21 mouse cellular contexts compared by ENCODE assay signal in genomic region chr12:107372254-107372653, GRCm38 (mm10).
DNase-seq lines count a peak whose midpoint lies in the region; ATAC-seq and TF ChIP-seq lines count a peak whose summit lies in the region.
"Had no signal": no experiment of that assay in that cellular context is flagged by ENCODE, and none has a peak within 500 bp of the region (broad histone marks: within the 10 kb centered on the region; RNA-seq: fewer than 3 reads in every experiment).

No protein-coding gene starts in this region.

- H3K27me3 ChIP-seq in forebrain, embryonic 14.5 days (replicated peaks; ENCODE audit: control insufficient read depth, insufficient read depth, low read length), result no peaks in the 10 kb centered on the region
- H3K27me3 ChIP-seq in forebrain, embryonic 13.5 days, result no peaks in the 10 kb centered on the region
- no peaks in the 10 kb centered on the region for H3K27me3 ChIP-seq in hindbrain, postnatal 0 days (ENCODE audit: insufficient read depth, low read length)
- no peaks in the 10 kb centered on the region for H3K27me3 ChIP-seq in hindbrain, embryonic 14.5 days (ENCODE audit: control insufficient read depth, insufficient read depth, low read length)
- no peaks in the 10 kb centered on the region for H3K27me3 ChIP-seq in midbrain, embryonic 14.5 days (ENCODE audit: control insufficient read depth, insufficient read depth, low read length)
- no peaks in the 10 kb centered on the region for H3K27me3 ChIP-seq in midbrain, postnatal 0 days (ENCODE audit: insufficient read depth, low read length)
- H3K27me3 ChIP-seq in embryonic facial prominence, embryonic 15.5 days, result no peaks in the 10 kb centered on the region
- H3K27me3 ChIP-seq: embryonic facial prominence, embryonic 12.5 days; heart, embryonic 15.5 days; hindbrain, embryonic 13.5 days had no signal

- H3K27ac ChIP-seq in forebrain, embryonic 14.5 days (ENCODE audit: low read depth, low read length), result no peak overlapping the region
- H3K27ac ChIP-seq in forebrain, embryonic 13.5 days, result no peak overlapping the region
- H3K27ac ChIP-seq in hindbrain, postnatal 0 days, result no peak overlapping the region
- H3K27ac ChIP-seq in hindbrain, embryonic 14.5 days, result no peak overlapping the region
- no peak overlapping the region for H3K27ac ChIP-seq in midbrain, embryonic 14.5 days (replicated peaks; ENCODE audit: low read depth, low read length)
- no peak overlapping the region for H3K27ac ChIP-seq in midbrain, postnatal 0 days (ENCODE audit: low read depth, low read length)
- 0 out of 2 replicates have a peak overlapping the region, but pooled peaks have one; percentile 22 for H3K27ac ChIP-seq in embryonic facial prominence, embryonic 15.5 days (replicated peaks)
- H3K27ac ChIP-seq: embryonic facial prominence, embryonic 12.5 days; heart, embryonic 10.5 days; heart, embryonic 15.5 days; hindbrain, embryonic 13.5 days had no signal

- no peaks in the 10 kb centered on the region for H3K4me1 ChIP-seq in forebrain, embryonic 14.5 days (ENCODE audit: control insufficient read depth, insufficient read depth, low read length)
- no peaks in the 10 kb centered on the region for H3K4me1 ChIP-seq in forebrain, embryonic 13.5 days
- H3K4me1 ChIP-seq in hindbrain, postnatal 0 days (ENCODE audit: insufficient read depth, low read length), result no peaks in the 10 kb centered on the region
- H3K4me1 ChIP-seq in hindbrain, embryonic 14.5 days (replicated peaks; ENCODE audit: control insufficient read depth, insufficient read depth, low read length), result no peaks in the 10 kb centered on the region
- no peaks in the 10 kb centered on the region for H3K4me1 ChIP-seq in midbrain, embryonic 14.5 days (ENCODE audit: control insufficient read depth, insufficient read depth, low read length)
- no peaks in the 10 kb centered on the region for H3K4me1 ChIP-seq in midbrain, postnatal 0 days (ENCODE audit: insufficient read depth, low read length)
- H3K4me1 ChIP-seq in embryonic facial prominence, embryonic 15.5 days, result peaks cover 14% of the 10 kb centered on the region
- H3K4me1 ChIP-seq: embryonic facial prominence, embryonic 12.5 days; heart, embryonic 15.5 days; hindbrain, embryonic 13.5 days had no signal

- ATAC-seq in forebrain, embryonic 14.5 days, result no peak
- no peak for ATAC-seq in forebrain, embryonic 13.5 days
- ATAC-seq in hindbrain, postnatal 0 days, result no peak
- ATAC-seq in hindbrain, embryonic 14.5 days (ENCODE audit: low FRiP score), result no peak
- no peak for ATAC-seq in midbrain, embryonic 14.5 days (ENCODE audit: low FRiP score, low TSS enrichment)
- no peak for ATAC-seq in midbrain, postnatal 0 days (ENCODE audit: low FRiP score)
- ATAC-seq in embryonic facial prominence, embryonic 15.5 days (ENCODE audit: insufficient number of reproducible peaks, low FRiP score, low TSS enrichment, low read depth), result peak; percentile 69; the same call in 1 of the 2 replicates
- ATAC-seq: intestine, postnatal 0 days had no signal

- DNase-seq in forebrain, embryonic 14.5 days (ENCODE audit: low spot score), result peak; percentile 55
- DNase-seq in hindbrain, postnatal 0 days (ENCODE audit: low spot score), result peak; percentile 12
- no peak for DNase-seq in hindbrain, embryonic 14.5 days (ENCODE audit: low spot score)
- peak; percentile 16 for DNase-seq in midbrain, embryonic 14.5 days
- no peak for DNase-seq in midbrain, postnatal 0 days (ENCODE audit: low spot score)
- no peak for DNase-seq in left cerebral cortex, postnatal 14 days (ENCODE audit: low spot score in 2 of 2)
- DNase-seq: adrenal gland, adult 2 months; adrenal gland, postnatal 25 days; cerebellum, adult 11 months; cerebellum, adult 9-10 months; embryo, embryonic 11 days; gastrocnemius, postnatal 36 days; heart, adult 18-20 months; heart, postnatal 14 days had no signal

- TF ChIP-seq CTCF in hindbrain, postnatal 0 days (IDR thresholded peaks at IDR 0.05; ENCODE audit: low read depth), result no peak
- no peak for TF ChIP-seq CTCF in midbrain, postnatal 0 days (IDR thresholded peaks at IDR 0.05)

- 50% methylated on average over 7 of the region's 7 CpGs for WGBS in forebrain, embryonic 14.5 days
- WGBS in forebrain, embryonic 13.5 days, result 75% methylated on average over 7 of the region's 7 CpGs
- WGBS in hindbrain, postnatal 0 days, result 57% methylated on average over 7 of the region's 7 CpGs
- WGBS in hindbrain, embryonic 14.5 days, result 82% methylated on average over 7 of the region's 7 CpGs
- 66% methylated on average over 7 of the region's 7 CpGs for WGBS in midbrain, embryonic 14.5 days
- WGBS in midbrain, postnatal 0 days, result 61% methylated on average over 7 of the region's 7 CpGs
- WGBS in embryonic facial prominence, embryonic 15.5 days, result 27% methylated on average over 7 of the region's 7 CpGs

- H3K4me2 ChIP-seq in forebrain, embryonic 14.5 days (ENCODE audit: low read length), result no peak overlapping the region
- H3K4me2 ChIP-seq in forebrain, embryonic 13.5 days, result no peak overlapping the region
- no peak overlapping the region for H3K4me2 ChIP-seq in hindbrain, postnatal 0 days (ENCODE audit: low read depth, low read length)
- H3K4me2 ChIP-seq in hindbrain, embryonic 14.5 days (replicated peaks), result no peak overlapping the region
- H3K4me2 ChIP-seq in midbrain, embryonic 14.5 days (ENCODE audit: low read length), result no peak overlapping the region
- no peak overlapping the region for H3K4me2 ChIP-seq in midbrain, postnatal 0 days (ENCODE audit: low read depth, low read length, poor library complexity, severe bottlenecking)
- 0 out of 2 replicates have a peak overlapping the region, but pooled peaks have one; percentile 19 for H3K4me2 ChIP-seq in embryonic facial prominence, embryonic 15.5 days (replicated peaks)
- H3K4me2 ChIP-seq: embryonic facial prominence, embryonic 12.5 days; heart, embryonic 15.5 days; hindbrain, embryonic 13.5 days had no signal

- intact Hi-C loops in left cerebral cortex, postnatal 14 days (cut with DNase I), result no loop called here

- no peaks in the 10 kb centered on the region for H3K36me3 ChIP-seq in forebrain, embryonic 14.5 days (ENCODE audit: control insufficient read depth, insufficient read depth, low read length)
- no peaks in the 10 kb centered on the region for H3K36me3 ChIP-seq in forebrain, embryonic 13.5 days (ENCODE audit: poor library complexity, severe bottlenecking)
- no peaks in the 10 kb centered on the region for H3K36me3 ChIP-seq in hindbrain, postnatal 0 days (ENCODE audit: insufficient read depth, low read length)
- no peaks in the 10 kb centered on the region for H3K36me3 ChIP-seq in hindbrain, embryonic 14.5 days (replicated peaks; ENCODE audit: control insufficient read depth, insufficient read depth)
- H3K36me3 ChIP-seq in midbrain, embryonic 14.5 days (ENCODE audit: control insufficient read depth, insufficient read depth, low read length), result no peaks in the 10 kb centered on the region
- no peaks in the 10 kb centered on the region for H3K36me3 ChIP-seq in midbrain, postnatal 0 days (ENCODE audit: insufficient read depth, low read length)
- no peaks in the 10 kb centered on the region for H3K36me3 ChIP-seq in embryonic facial prominence, embryonic 15.5 days
- H3K36me3 ChIP-seq: embryonic facial prominence, embryonic 12.5 days; heart, embryonic 10.5 days; heart, embryonic 15.5 days; hindbrain, embryonic 13.5 days had no signal

- H3K9me3 ChIP-seq in forebrain, embryonic 14.5 days (replicated peaks; ENCODE audit: control insufficient read depth, low read length), result no peaks in the 10 kb centered on the region; the same call in 1 of the 2 replicates
- no peaks in the 10 kb centered on the region for H3K9me3 ChIP-seq in forebrain, embryonic 13.5 days (replicated peaks)
- no peaks in the 10 kb centered on the region; the same call in 1 of the 2 replicates for H3K9me3 ChIP-seq in hindbrain, postnatal 0 days (ENCODE audit: low read length)
- H3K9me3 ChIP-seq in hindbrain, embryonic 14.5 days (ENCODE audit: control insufficient read depth, low read length), result no peaks in the 10 kb centered on the region
- H3K9me3 ChIP-seq in midbrain, embryonic 14.5 days (ENCODE audit: control insufficient read depth, low read length), result no peaks in the 10 kb centered on the region
- H3K9me3 ChIP-seq in midbrain, postnatal 0 days (ENCODE audit: low read length), result no peaks in the 10 kb centered on the region
- H3K9me3 ChIP-seq in embryonic facial prominence, embryonic 15.5 days (replicated peaks), result no peaks in the 10 kb centered on the region
- H3K9me3 ChIP-seq: embryonic facial prominence, embryonic 12.5 days; heart, embryonic 10.5 days; heart, embryonic 15.5 days; hindbrain, embryonic 13.5 days had no signal

- H3K9ac ChIP-seq in forebrain, embryonic 14.5 days (ENCODE audit: low read length), result no peak overlapping the region
- H3K9ac ChIP-seq in forebrain, embryonic 13.5 days, result no peak overlapping the region
- no peak overlapping the region for H3K9ac ChIP-seq in hindbrain, postnatal 0 days (replicated peaks; ENCODE audit: low read length)
- no peak overlapping the region for H3K9ac ChIP-seq in hindbrain, embryonic 14.5 days
- no peak overlapping the region for H3K9ac ChIP-seq in midbrain, embryonic 14.5 days (replicated peaks; ENCODE audit: low read length)
- H3K9ac ChIP-seq in midbrain, postnatal 0 days (replicated peaks; ENCODE audit: low read length, poor library complexity, severe bottlenecking), result no peak overlapping the region
- H3K9ac ChIP-seq in embryonic facial prominence, embryonic 15.5 days, result no peak overlapping the region
- H3K9ac ChIP-seq: embryonic facial prominence, embryonic 12.5 days; heart, embryonic 15.5 days; hindbrain, embryonic 13.5 days had no signal

- no peak overlapping the region for H3K4me3 ChIP-seq in forebrain, embryonic 14.5 days (ENCODE audit: low read depth, low read length)
- no peak overlapping the region for H3K4me3 ChIP-seq in forebrain, embryonic 13.5 days
- H3K4me3 ChIP-seq in hindbrain, postnatal 0 days (ENCODE audit: low read length), result no peak overlapping the region
- H3K4me3 ChIP-seq in hindbrain, embryonic 14.5 days (replicated peaks; ENCODE audit: low read length), result no peak overlapping the region
- H3K4me3 ChIP-seq in midbrain, embryonic 14.5 days (replicated peaks; ENCODE audit: low read depth, low read length), result no peak overlapping the region
- no peak overlapping the region for H3K4me3 ChIP-seq in midbrain, postnatal 0 days (ENCODE audit: low read depth, low read length)
- H3K4me3 ChIP-seq in embryonic facial prominence, embryonic 15.5 days (replicated peaks), result no peak overlapping the region
- H3K4me3 ChIP-seq: embryonic facial prominence, embryonic 12.5 days; heart, embryonic 10.5 days; heart, embryonic 15.5 days; hindbrain, embryonic 13.5 days had no signal

Comparison
In these comparisons a context has a peak if more than half of its experiments do, and no peak if none do; other contexts are left out.
1. DNase-seq: peak in forebrain, embryonic 14.5 days (single experiment), hindbrain, postnatal 0 days (single experiment) and midbrain, embryonic 14.5 days (single experiment); none in hindbrain, embryonic 14.5 days (single experiment), midbrain, postnatal 0 days (single experiment) and left cerebral cortex, postnatal 14 days (0 of 2).